Mouse (Mus musculus): ENCODE measurements at regions not wholly inside any gene's neighbourhood (a gene's known extent, or its start where the extent isn't known, plus 50 kb on each side); places are given as distances from the start of the nearest gene placed in this dataset.

DNA sequence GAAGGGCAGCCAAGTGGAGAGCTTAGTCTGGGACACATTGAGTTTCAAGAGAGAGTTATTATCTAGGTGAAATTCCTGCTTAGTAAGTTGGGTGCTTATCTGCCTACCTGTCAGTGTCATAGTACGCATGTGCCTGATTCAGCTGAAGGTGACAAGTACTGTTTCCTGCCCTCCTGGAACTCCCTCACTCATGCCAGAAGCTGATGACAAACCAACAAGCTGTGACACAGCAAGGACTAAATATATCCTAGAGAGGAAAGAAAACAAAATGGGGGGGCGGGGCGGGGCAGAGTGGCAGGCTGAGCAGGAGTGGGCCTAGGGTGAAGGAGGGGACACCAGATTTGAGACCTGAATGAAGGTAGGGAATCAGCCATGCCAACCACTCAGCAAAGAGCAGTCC, 196.1 kb upstream of the Kdm8 start:
- H3K9ac ChIP-seq (replicated peaks; ENCODE audit: low read length), result no peak overlapping the region
- WGBS, result 100% methylated on average over 3 of the region's 3 CpGs
- no peak overlapping the region for H3K4me2 ChIP-seq (replicated peaks; ENCODE audit: low read depth, low read length)
- no peak overlapping the region for H3K27ac ChIP-seq (ENCODE audit: low read length)
- no peaks in the 10 kb centered on the region for H3K27me3 ChIP-seq (ENCODE audit: insufficient read depth, low read length)
- no peaks in the 10 kb centered on the region for H3K36me3 ChIP-seq (ENCODE audit: insufficient read depth, low read length)
- no peaks in the 10 kb centered on the region for H3K9me3 ChIP-seq (ENCODE audit: low read length)
- no peak overlapping the region for H3K4me3 ChIP-seq (ENCODE audit: low read length)
- no peaks in the 10 kb centered on the region for H3K4me1 ChIP-seq (ENCODE audit: insufficient read depth, low read length)
- ATAC-seq (ENCODE audit: low FRiP score, low TSS enrichment), result no peak

GRCm38 (mm10) chr7:125250385-125250784, 194.1 kb upstream of the Kdm8 start:
- ATAC-seq (ENCODE audit: low FRiP score, low TSS enrichment), result no peak
- Histone ChIP-seq H3K9ac (replicated peaks; ENCODE audit: low read length) (no peak overlapping the region), H3K27me3 (ENCODE audit: insufficient read depth, low read length) (no peaks in the 10 kb centered on the region), H3K4me1 (ENCODE audit: insufficient read depth, low read length) (no peaks in the 10 kb centered on the region), H3K27ac (ENCODE audit: low read length) (no peak overlapping the region), H3K36me3 (ENCODE audit: insufficient read depth, low read length) (no peaks in the 10 kb centered on the region), H3K4me3 (ENCODE audit: low read length) (no peak overlapping the region), H3K4me2 (replicated peaks; ENCODE audit: low read depth, low read length) (no peak overlapping the region), H3K9me3 (ENCODE audit: low read length) (no peaks in the 10 kb centered on the region)
- 75% methylated on average over 2 of the region's 2 CpGs for WGBS

GRCm38 (mm10) chr7:125250970-125251585, 193.4 kb upstream of the Kdm8 start:
- Histone ChIP-seq H3K36me3 (ENCODE audit: insufficient read depth, low read length) (no peaks in the 10 kb centered on the region), H3K4me2 (replicated peaks; ENCODE audit: low read depth, low read length) (no peak overlapping the region), H3K4me3 (ENCODE audit: low read length) (no peak overlapping the region), H3K4me1 (ENCODE audit: insufficient read depth, low read length) (no peaks in the 10 kb centered on the region), H3K9ac (replicated peaks; ENCODE audit: low read length) (no peak overlapping the region), H3K9me3 (ENCODE audit: low read length) (no peaks in the 10 kb centered on the region), H3K27me3 (ENCODE audit: insufficient read depth, low read length) (no peaks in the 10 kb centered on the region), H3K27ac (ENCODE audit: low read length) (no peak overlapping the region)
- peak; percentile 16; the same call in 1 of the 2 replicates for ATAC-seq (ENCODE audit: low FRiP score, low TSS enrichment)
- 65% methylated on average over 6 of the region's 6 CpGs for WGBS

GRCm38 (mm10) chr7:125254302-125254701, 190.2 kb upstream of the Kdm8 start:
- Histone ChIP-seq H3K27me3 (ENCODE audit: insufficient read depth, low read length) (no peaks in the 10 kb centered on the region), H3K9ac (replicated peaks; ENCODE audit: low read length) (no peak overlapping the region), H3K9me3 (ENCODE audit: low read length) (no peaks in the 10 kb centered on the region), H3K4me2 (replicated peaks; ENCODE audit: low read depth, low read length) (no peak overlapping the region), H3K27ac (ENCODE audit: low read length) (no peak overlapping the region), H3K4me1 (ENCODE audit: insufficient read depth, low read length) (no peaks in the 10 kb centered on the region), H3K4me3 (ENCODE audit: low read length) (no peak overlapping the region), H3K36me3 (ENCODE audit: insufficient read depth, low read length) (no peaks in the 10 kb centered on the region)
- ATAC-seq (ENCODE audit: low FRiP score, low TSS enrichment), result no peak
- WGBS, result 30% methylated on average over 4 of the region's 4 CpGs

DNA sequence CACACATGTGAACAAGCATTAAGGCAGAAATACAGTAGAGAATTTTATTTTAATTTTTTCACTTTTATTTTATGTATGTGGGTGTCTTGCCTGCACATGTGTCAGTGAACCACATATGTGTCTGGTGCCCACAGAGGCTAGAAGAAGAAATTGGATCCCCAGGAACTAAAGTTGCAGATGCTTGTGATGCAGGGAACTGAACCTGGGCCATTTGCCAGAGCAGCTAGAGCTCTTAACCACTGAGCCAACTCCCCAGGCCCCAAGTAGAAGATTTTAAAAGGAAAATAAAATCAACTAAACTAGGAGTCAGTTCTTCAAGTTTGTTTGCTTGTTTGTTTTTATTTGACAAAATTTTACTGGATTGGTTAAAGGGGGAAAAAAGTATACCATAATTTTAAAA, 185.5 kb upstream of the Kdm8 start:
- Histone ChIP-seq H3K27ac (ENCODE audit: low read length) (no peak overlapping the region), H3K4me3 (ENCODE audit: low read length) (no peak overlapping the region), H3K36me3 (ENCODE audit: insufficient read depth, low read length) (no peaks in the 10 kb centered on the region), H3K4me2 (replicated peaks; ENCODE audit: low read depth, low read length) (no peak overlapping the region), H3K27me3 (ENCODE audit: insufficient read depth, low read length) (no peaks in the 10 kb centered on the region), H3K9me3 (ENCODE audit: low read length) (no peaks in the 10 kb centered on the region), H3K4me1 (ENCODE audit: insufficient read depth, low read length) (peaks cover 5% of the 10 kb centered on the region; the same call in 1 of the 2 replicates), H3K9ac (replicated peaks; ENCODE audit: low read length) (no peak overlapping the region)
- ATAC-seq (ENCODE audit: low FRiP score, low TSS enrichment), result no peak

DNA sequence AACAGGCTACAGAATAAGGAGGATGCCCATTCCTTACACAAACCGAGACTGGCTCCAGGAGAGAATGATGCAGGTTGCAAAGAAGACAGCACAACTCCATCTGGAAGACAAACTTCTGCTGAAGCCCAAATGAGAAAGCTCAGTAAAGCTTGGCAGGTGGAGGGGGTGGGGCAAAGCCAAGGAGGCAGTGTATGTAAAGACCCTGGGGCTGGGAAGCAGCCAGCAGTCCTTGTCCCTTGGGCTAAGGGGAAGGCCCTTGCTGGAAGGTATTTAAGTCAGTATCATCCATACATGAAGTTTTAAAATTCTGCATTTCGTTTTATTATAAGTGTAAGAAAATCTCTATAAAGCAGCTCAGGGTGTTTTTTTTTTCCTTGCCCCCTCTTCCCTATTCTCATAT, 182.3 kb upstream of the Kdm8 start:
- Histone ChIP-seq H3K4me1 (ENCODE audit: insufficient read depth, low read length) (peaks cover 5% of the 10 kb centered on the region; the same call in 1 of the 2 replicates), H3K27ac (ENCODE audit: low read length) (no peak overlapping the region), H3K9me3 (ENCODE audit: low read length) (no peaks in the 10 kb centered on the region), H3K4me2 (replicated peaks; ENCODE audit: low read depth, low read length) (no peak overlapping the region), H3K36me3 (ENCODE audit: insufficient read depth, low read length) (no peaks in the 10 kb centered on the region), H3K9ac (replicated peaks; ENCODE audit: low read length) (no peak overlapping the region), H3K4me3 (ENCODE audit: low read length) (no peak overlapping the region), H3K27me3 (ENCODE audit: insufficient read depth, low read length) (no peaks in the 10 kb centered on the region)
- 80% methylated on average over 2 of the region's 2 CpGs for WGBS
- ATAC-seq (ENCODE audit: low FRiP score, low TSS enrichment), result no peak

GRCm38 (mm10) chr7:125262672-125263365, 181.7 kb upstream of the Kdm8 start:
- Histone ChIP-seq H3K4me2 (replicated peaks; ENCODE audit: low read depth, low read length) (no peak overlapping the region), H3K4me1 (ENCODE audit: insufficient read depth, low read length) (peaks cover 5% of the 10 kb centered on the region; the same call in 1 of the 2 replicates), H3K27me3 (ENCODE audit: insufficient read depth, low read length) (no peaks in the 10 kb centered on the region), H3K9me3 (ENCODE audit: low read length) (no peaks in the 10 kb centered on the region), H3K36me3 (ENCODE audit: insufficient read depth, low read length) (no peaks in the 10 kb centered on the region), H3K4me3 (ENCODE audit: low read length) (no peak overlapping the region), H3K27ac (ENCODE audit: low read length) (no peak overlapping the region), H3K9ac (replicated peaks; ENCODE audit: low read length) (no peak overlapping the region)
- no peak for ATAC-seq (ENCODE audit: low FRiP score, low TSS enrichment)
- 35% methylated on average over 12 of the region's 12 CpGs for WGBS

DNA sequence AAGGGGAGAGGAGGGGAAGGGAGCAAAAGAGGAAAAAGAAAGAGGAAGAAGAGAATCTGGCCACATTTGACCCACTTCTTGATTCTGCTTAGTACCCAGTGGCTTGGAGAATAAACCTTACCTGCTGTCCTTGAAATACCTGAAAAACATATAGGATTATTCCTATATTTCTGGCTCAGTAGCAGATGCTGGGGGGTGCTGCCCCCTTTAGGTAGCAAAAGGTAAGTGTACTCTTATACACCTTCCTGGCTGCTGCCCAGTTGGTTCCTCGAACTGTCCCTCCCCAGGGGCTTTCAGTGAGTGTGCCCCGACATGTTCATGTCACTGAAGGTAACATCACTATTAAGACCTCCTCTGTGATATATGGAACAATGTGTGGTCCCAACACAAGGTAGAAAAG, 180.7 kb upstream of the Kdm8 start:
- H3K27ac ChIP-seq (ENCODE audit: low read length), result no peak overlapping the region
- 66% methylated on average over 2 of the region's 2 CpGs for WGBS
- no peaks in the 10 kb centered on the region for H3K36me3 ChIP-seq (ENCODE audit: insufficient read depth, low read length)
- no peak overlapping the region for H3K9ac ChIP-seq (replicated peaks; ENCODE audit: low read length)
- H3K4me1 ChIP-seq (ENCODE audit: insufficient read depth, low read length), result peaks cover 5% of the 10 kb centered on the region; the same call in 1 of the 2 replicates
- no peaks in the 10 kb centered on the region for H3K9me3 ChIP-seq (ENCODE audit: low read length)
- no peak overlapping the region for H3K4me3 ChIP-seq (ENCODE audit: low read length)
- no peak for ATAC-seq (ENCODE audit: low FRiP score, low TSS enrichment)
- no peak overlapping the region for H3K4me2 ChIP-seq (replicated peaks; ENCODE audit: low read depth, low read length)
- no peaks in the 10 kb centered on the region for H3K27me3 ChIP-seq (ENCODE audit: insufficient read depth, low read length)

GRCm38 (mm10) chr7:125270711-125271110, 173.8 kb upstream of the Kdm8 start:
- no peak overlapping the region for H3K4me3 ChIP-seq (ENCODE audit: low read length)
- no peak overlapping the region for H3K4me2 ChIP-seq (replicated peaks; ENCODE audit: low read depth, low read length)
- 38% methylated on average over 3 of the region's 3 CpGs for WGBS
- H3K4me1 ChIP-seq (ENCODE audit: insufficient read depth, low read length), result no peaks in the 10 kb centered on the region
- H3K36me3 ChIP-seq (ENCODE audit: insufficient read depth, low read length), result no peaks in the 10 kb centered on the region
- no peak overlapping the region for H3K9ac ChIP-seq (replicated peaks; ENCODE audit: low read length)
- no peak overlapping the region for H3K27ac ChIP-seq (ENCODE audit: low read length)
- no peak for ATAC-seq (ENCODE audit: low FRiP score, low TSS enrichment)
- no peaks in the 10 kb centered on the region for H3K9me3 ChIP-seq (ENCODE audit: low read length)
- no peaks in the 10 kb centered on the region for H3K27me3 ChIP-seq (ENCODE audit: insufficient read depth, low read length)

- no peak overlapping the region for H3K4me3 ChIP-seq (ENCODE audit: low read length)
- H3K4me1 ChIP-seq (ENCODE audit: insufficient read depth, low read length), result no peaks in the 10 kb centered on the region
- no peak overlapping the region for H3K9ac ChIP-seq (replicated peaks; ENCODE audit: low read length)
- H3K27me3 ChIP-seq (ENCODE audit: insufficient read depth, low read length), result no peaks in the 10 kb centered on the region
- H3K9me3 ChIP-seq (ENCODE audit: low read length), result no peaks in the 10 kb centered on the region
- H3K4me2 ChIP-seq (replicated peaks; ENCODE audit: low read depth, low read length), result no peak overlapping the region
- ATAC-seq (ENCODE audit: low FRiP score, low TSS enrichment), result no peak
- no peaks in the 10 kb centered on the region for H3K36me3 ChIP-seq (ENCODE audit: insufficient read depth, low read length)
- 73% methylated on average over 4 of the region's 4 CpGs for WGBS
- no peak overlapping the region for H3K27ac ChIP-seq (ENCODE audit: low read length)
Observed at GRCm38 (mm10) chr7:125271356-125271755, 173.1 kb upstream of the Kdm8 start.
